In the genomic region with DNA sequence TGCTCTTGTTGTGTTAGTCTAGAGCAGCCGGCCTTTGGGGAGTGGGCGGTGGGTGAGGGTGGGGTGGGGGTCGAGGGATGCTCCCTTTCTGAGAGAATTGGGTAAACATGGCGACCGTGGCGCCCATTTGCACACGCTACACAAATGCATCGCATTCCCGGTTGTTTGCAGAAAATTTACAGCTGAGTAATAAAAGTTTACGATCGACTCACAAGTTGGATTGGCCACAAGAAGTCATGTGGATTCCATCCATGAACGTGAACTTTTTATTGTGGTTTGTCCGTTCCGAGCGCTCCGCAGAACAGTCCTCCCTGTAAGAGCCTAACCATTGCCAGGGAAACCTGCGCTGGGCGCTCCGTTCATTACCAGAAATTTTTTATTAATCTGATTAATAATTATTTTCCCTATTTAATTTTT, we compare ENCODE assay signal across 8 mouse cellular contexts. TPM values are rescaled to one million over a fixed set of nuclear protein-coding genes. Genes with fewer than 3 reads are reported as not detected.
DNase-seq lines count a peak whose midpoint lies in the region; ATAC-seq and TF ChIP-seq lines count a peak whose summit lies in the region.

A gene (plus strand): TSS at position 319 of the 417 bp plus-strand sequence.

- peak; percentile 67 for DNase-seq in 3134 (ENCODE audit: extremely low read depth, insufficient read length, low spot score)
- DNase-seq in kidney, postnatal 25 days, result peak; percentile 67 to 72
- DNase-seq in frontal cortex, postnatal 10 days (ENCODE audit: low spot score in 2 of 2), result no peak
- DNase-seq in frontal cortex, postnatal 36 days (ENCODE audit: low spot score in 2 of 2), result no peak

- TF ChIP-seq CTCF in ES-Bruce4 (IDR thresholded peaks at IDR 0.05; ENCODE audit: low read depth, low read length), result no peak

- peak within 1 kb of the TSS; percentile 58 for H3K4me2 ChIP-seq in forebrain, embryonic 13.5 days
- H3K4me2 ChIP-seq in neural tube, embryonic 13.5 days, result peak within 1 kb of the TSS; percentile 91

- H3K9ac ChIP-seq in ES-Bruce4 (ENCODE audit: low read depth, poor library complexity, severe bottlenecking), result peak within 1 kb of the TSS; percentile 51
- H3K9ac ChIP-seq in forebrain, embryonic 13.5 days, result no peak within 1 kb of the TSS
- peak within 1 kb of the TSS; percentile 99 for H3K9ac ChIP-seq in neural tube, embryonic 13.5 days

- no peaks in the 10 kb centered on the region for H3K4me1 ChIP-seq in ES-Bruce4 (ENCODE audit: control insufficient read depth, insufficient read depth, low read length)
- peaks cover 9% of the 10 kb centered on the region for H3K4me1 ChIP-seq in forebrain, embryonic 13.5 days
- H3K4me1 ChIP-seq in neural tube, embryonic 13.5 days (replicated peaks), result peaks cover 81% of the 10 kb centered on the region

- no peak for ATAC-seq in forebrain, embryonic 13.5 days
- ATAC-seq in neural tube, embryonic 13.5 days (ENCODE audit: low read depth), result peak; percentile 42
- no peak for ATAC-seq in inflammation-experienced regulatory T-cells, adult 6 months

- no peak for TF ChIP-seq EP300 in ES-Bruce4 (IDR thresholded peaks at IDR 0.05; ENCODE audit: insufficient read depth, low read depth, low read length)

- peaks cover 57% of the 10 kb centered on the region for H3K27me3 ChIP-seq in ES-Bruce4 (ENCODE audit: control insufficient read depth, insufficient read depth, low read length, poor library complexity, severe bottlenecking)
- H3K27me3 ChIP-seq in forebrain, embryonic 13.5 days, result peaks cover 99% of the 10 kb centered on the region
- no peaks in the 10 kb centered on the region for H3K27me3 ChIP-seq in neural tube, embryonic 13.5 days

- H3K4me3 ChIP-seq in ES-Bruce4 (ENCODE audit: low read depth, low read length), result peak within 1 kb of the TSS; percentile 60
- peak within 1 kb of the TSS; percentile 29; the same call in 1 of the 2 replicates for H3K4me3 ChIP-seq in forebrain, embryonic 13.5 days
- peak within 1 kb of the TSS; percentile 78 for H3K4me3 ChIP-seq in neural tube, embryonic 13.5 days

- TF ChIP-seq POLR2A in ES-Bruce4 (IDR thresholded peaks at IDR 0.05; ENCODE audit: insufficient read depth, low read length), result no peak

- H3K27ac ChIP-seq in ES-Bruce4 (ENCODE audit: insufficient read depth, low read length), result no peak within 1 kb of the TSS
- no peak within 1 kb of the TSS for H3K27ac ChIP-seq in forebrain, embryonic 13.5 days
- peak within 1 kb of the TSS; percentile 100 for H3K27ac ChIP-seq in neural tube, embryonic 13.5 days (replicated peaks)

- 1% methylated on average over 19 of the region's 19 CpGs for WGBS in forebrain, embryonic 13.5 days
- WGBS in neural tube, embryonic 13.5 days, result under 1% methylated on average over 19 of the region's 19 CpGs

- no peaks in the 10 kb centered on the region for H3K9me3 ChIP-seq in ES-Bruce4 (replicated peaks; ENCODE audit: control insufficient read depth, insufficient read depth, low read length, poor library complexity, severe bottlenecking)
- H3K9me3 ChIP-seq in forebrain, embryonic 13.5 days (replicated peaks), result no peaks in the 10 kb centered on the region
- H3K9me3 ChIP-seq in neural tube, embryonic 13.5 days, result no peaks in the 10 kb centered on the region

- no peaks in the 10 kb centered on the region for H3K36me3 ChIP-seq in ES-Bruce4 (ENCODE audit: control insufficient read depth, insufficient read depth, low read length, poor library complexity, severe bottlenecking)
- H3K36me3 ChIP-seq in forebrain, embryonic 13.5 days (ENCODE audit: poor library complexity, severe bottlenecking), result no peaks in the 10 kb centered on the region
- no peaks in the 10 kb centered on the region for H3K36me3 ChIP-seq in neural tube, embryonic 13.5 days

RNA-seq across cellular contexts. Expression of the gene that starts here (rescaled TPM):
- polyA plus RNA-seq in ES-Bruce4 (2011; ENCODE audit: insufficient read depth, insufficient read length, low read depth, missing spikeins), result 1.3 TPM in 1 of 2 replicates, not detected in the other
- not detected in 2 replicates for polyA plus RNA-seq in forebrain, embryonic 13.5 days (2015; fragmentation: Nextera tagmentation; extraction: Ambion mirVana)
- 46.8 and 51.1 TPM in 2 replicates for polyA plus RNA-seq in neural tube, embryonic 13.5 days (2015; fragmentation: Nextera tagmentation; extraction: Ambion mirVana)
- not detected for polyA plus RNA-seq in inflammation-experienced regulatory T-cells, adult 6 months (2017; shearing (Covaris generic))

Comparison
In these comparisons a context has a peak if more than half of its experiments do, and no peak if none do; other contexts are left out.
1. RNA of the gene that starts here (polyA plus RNA-seq): 46.8 to 51.1 TPM in neural tube, embryonic 13.5 days; 1.3 TPM in ES-Bruce4, not detected in forebrain, embryonic 13.5 days and not detected in inflammation-experienced regulatory T-cells, adult 6 months; every median in the first group is over 10 times any median in the second.
2. DNase-seq: peak in 3134 (single experiment) and kidney, postnatal 25 days (2 of 2); none in frontal cortex, postnatal 10 days (0 of 2) and frontal cortex, postnatal 36 days (0 of 2).
3. Peak in every context shown above with its lines, with median percentiles within 50 percentile points of each other: H3K4me3 ChIP-seq.